Mouse (Mus musculus) testis, adult 2 months (tissue): ENCODE results near the gene Pard3b. TPM values are rescaled to one million over a fixed set of nuclear protein-coding genes. Genes with fewer than 3 reads are reported as not detected.
"Not testable (repeated sequence)": the region's sequence is repeated elsewhere in the genome, so short reads cannot be mapped to it uniquely, and the experiment has no call there.

ENCODE experiments used
- H3K27ac ChIP-seq: fragments of 200-500 bp; 2 replicates; pipeline ENCODE4 v1.5.1; 2012; ENCODE audit warnings: low read depth, low read length; ENCODE audit not compliant: control insufficient read depth, insufficient read depth
- H3K27me3 ChIP-seq: fragments of 200-500 bp; 2 replicates; pipeline ENCODE4 v1.6.1; 2012; ENCODE audit warnings: mild to moderate bottlenecking, low read length, moderate library complexity; ENCODE audit not compliant: control insufficient read depth, insufficient read depth
- H3K36me3 ChIP-seq: fragments of 200-500 bp; 2 replicates; pipeline ENCODE4 v1.6.1; 2012; ENCODE audit warnings: mild to moderate bottlenecking, low read length; ENCODE audit not compliant: control insufficient read depth, insufficient read depth
- H3K4me1 ChIP-seq: fragments of 200-500 bp; 2 replicates; pipeline ENCODE4 v1.6.1; 2012; ENCODE audit warnings: low read length; ENCODE audit not compliant: control insufficient read depth, insufficient read depth
- H3K4me3 ChIP-seq: fragments of 200-500 bp; 2 replicates; pipeline ENCODE4 v1.5.1; 2012; ENCODE audit warnings: low read depth, mild to moderate bottlenecking, low read length, moderate library complexity, mixed read lengths; ENCODE audit not compliant: control insufficient read depth
- CTCF ChIP-seq: fragments of 200-500 bp; IDR thresholded peaks from 2 replicates; pipeline ENCODE4 v1.5.1; 2012; ENCODE audit warnings: low read depth, mild to moderate bottlenecking, inconsistent platforms, low read length, moderate library complexity; ENCODE audit not compliant: control insufficient read depth, insufficient read depth, insufficient replicate concordance
- POLR2A ChIP-seq: fragments of 200-500 bp; IDR thresholded peaks from 2 replicates; pipeline ENCODE4 v1.6.1; 2012; ENCODE audit warnings: low read depth, mild to moderate bottlenecking, inconsistent platforms, low read length, moderate library complexity; ENCODE audit not compliant: control insufficient read depth
- polyA plus RNA-seq: library from polyadenylated mRNA; depleted of rRNA; stranded (reverse); fragments of >200 nt; gene quantifications from 2 replicates; pipeline ENCODE4 v1.2.3, GENCODE M21; 2012

The Pard3b gene
- polyA plus RNA-seq, 1 experiment = 1.3 TPM

- Histone ChIP-seq H3K4me1 (no peaks in the 10 kb centered on the region), H3K36me3 (no peaks in the 10 kb centered on the region), H3K4me3 (no peak overlapping the region), H3K27me3 (no peaks in the 10 kb centered on the region), H3K27ac (no peak overlapping the region)
- TF ChIP-seq CTCF = no peak
- no peak for TF ChIP-seq POLR2A
Measured at GRCm38 (mm10) chr1:62587536-62587935, 948.9 kb downstream of the Pard3b start.

- H3K27me3 ChIP-seq = no peaks in the 10 kb centered on the region
Measured at GRCm38 (mm10) chr1:62591296-62592031, 952.8 kb downstream of the Pard3b start.

GRCm38 (mm10) chr1:62595401-62595800, 956.8 kb downstream of the Pard3b start:
- no peaks in the 10 kb centered on the region for H3K27me3 ChIP-seq
- H3K36me3 ChIP-seq = no peaks in the 10 kb centered on the region
- no peak overlapping the region for H3K4me3 ChIP-seq
- no peaks in the 10 kb centered on the region for H3K4me1 ChIP-seq
- H3K27ac ChIP-seq = no peak overlapping the region
- TF ChIP-seq CTCF (no peak), POLR2A (no peak)

More at GRCm38 (mm10) chr1:62591296-62592031, 952.8 kb downstream of the Pard3b start:
- Histone ChIP-seq H3K4me3 (peak overlapping the region; percentile 16), H3K4me1 (no peaks in the 10 kb centered on the region), H3K36me3 (no peaks in the 10 kb centered on the region), H3K27ac (no peak overlapping the region)
- TF ChIP-seq CTCF (no peak), POLR2A (no peak)

- Histone ChIP-seq H3K27ac (no peak overlapping the region), H3K36me3 (no peaks in the 10 kb centered on the region), H3K4me1 (no peaks in the 10 kb centered on the region), H3K4me3 (no peak overlapping the region), H3K27me3 (no peaks in the 10 kb centered on the region)
- TF ChIP-seq POLR2A (no peak), CTCF (no peak)
Measured at GRCm38 (mm10) chr1:62597751-62598400, 959.3 kb downstream of the Pard3b start.

- Histone ChIP-seq H3K4me1 (no peaks in the 10 kb centered on the region), H3K4me3 (no peak overlapping the region), H3K27ac (no peak overlapping the region), H3K36me3 (no peaks in the 10 kb centered on the region), H3K27me3 (no peaks in the 10 kb centered on the region)
- TF ChIP-seq CTCF (no peak), POLR2A (no peak)
Measured at GRCm38 (mm10) chr1:62598551-62598950, 959.9 kb downstream of the Pard3b start.

GRCm38 (mm10) chr1:62604644-62605043, 966.0 kb downstream of the Pard3b start:
- H3K36me3 ChIP-seq, H3K4me1 ChIP-seq, H3K4me3 ChIP-seq, H3K27me3 ChIP-seq, H3K27ac ChIP-seq: not testable (repeated sequence)

- no peaks in the 10 kb centered on the region for H3K4me1 ChIP-seq
- TF ChIP-seq POLR2A = no peak
- TF ChIP-seq CTCF = no peak
- no peak overlapping the region for H3K4me3 ChIP-seq
- no peaks in the 10 kb centered on the region for H3K27me3 ChIP-seq
- H3K27ac ChIP-seq = no peak overlapping the region
- no peaks in the 10 kb centered on the region for H3K36me3 ChIP-seq
Measured at GRCm38 (mm10) chr1:62618109-62618665, 979.6 kb downstream of the Pard3b start.
